ENCODE assay signal across 7 mouse cellular contexts in genomic region chr2:127789138-127789537, GRCm38 (mm10). TPM values are rescaled to one million over a fixed set of nuclear protein-coding genes. Genes with fewer than 3 reads are reported as not detected.
DNase-seq lines count a peak whose midpoint lies in the region; ATAC-seq and TF ChIP-seq lines count a peak whose summit lies in the region.

No protein-coding gene starts in this region.

- no peak overlapping the region for H3ac ChIP-seq in myocyte (ENCODE audit: control insufficient read depth, insufficient read length)

- peak overlapping the region; percentile 64 for H3K4me3 ChIP-seq in lung, postnatal 0 days (ENCODE audit: low read depth, low read length)
- H3K4me3 ChIP-seq in embryonic facial prominence, embryonic 15.5 days (replicated peaks) = peak overlapping the region; percentile 82
- peak overlapping the region; percentile 68 for H3K4me3 ChIP-seq in myocyte

- no peak for ATAC-seq in lung, postnatal 0 days
- ATAC-seq in embryonic facial prominence, embryonic 15.5 days (ENCODE audit: insufficient number of reproducible peaks, low FRiP score, low TSS enrichment, low read depth) = no peak
- peak; percentile 4 for ATAC-seq in inflammation-experienced regulatory T-cells, adult 6 months

- TF ChIP-seq CTCF in lung, postnatal 0 days (IDR thresholded peaks at IDR 0.05) = no peak

- WGBS in lung, postnatal 0 days = 3% methylated on average over 11 of the region's 11 CpGs
- WGBS in embryonic facial prominence, embryonic 15.5 days = 4% methylated on average over 11 of the region's 11 CpGs

- H3K4me1 ChIP-seq in lung, postnatal 0 days (ENCODE audit: insufficient read depth, low read depth, low read length) = 0 out of 2 replicates have a peak, but pooled peaks cover 2% of the 10 kb centered on the region
- H3K4me1 ChIP-seq in embryonic facial prominence, embryonic 15.5 days = peaks cover 21% of the 10 kb centered on the region

- peak; percentile 5 for DNase-seq in lung, postnatal 0 days (ENCODE audit: low spot score)
- no peak for DNase-seq in lung, adult 18-20 months
- no peak for DNase-seq in right cerebral cortex, adult 2 months (ENCODE audit: low spot score in 2 of 2)
- no peak for DNase-seq in Muller cell, postnatal 12 days (ENCODE audit: inconsistent ontology term)

- no peak for TF ChIP-seq POLR2A in myocyte (IDR thresholded peaks at IDR 0.05; ENCODE audit: insufficient read length, low read depth)

- H3K4me2 ChIP-seq in lung, postnatal 0 days (replicated peaks; ENCODE audit: low read depth, low read length) = peak overlapping the region; percentile 66
- H3K4me2 ChIP-seq in embryonic facial prominence, embryonic 15.5 days (replicated peaks) = peak overlapping the region; percentile 56
- H3K4me2 ChIP-seq in myocyte (ENCODE audit: low read depth) = peak overlapping the region; percentile 92

- peaks cover 20% of the 10 kb centered on the region for H3K79me2 ChIP-seq in myocyte (ENCODE audit: control insufficient read depth, insufficient read depth)

- H3K9me3 ChIP-seq in lung, postnatal 0 days (ENCODE audit: low read length) = no peaks in the 10 kb centered on the region
- H3K9me3 ChIP-seq in embryonic facial prominence, embryonic 15.5 days (replicated peaks) = no peaks in the 10 kb centered on the region

- H3K27me3 ChIP-seq in lung, postnatal 0 days (replicated peaks; ENCODE audit: insufficient read depth, low read length) = no peaks in the 10 kb centered on the region
- H3K27me3 ChIP-seq in embryonic facial prominence, embryonic 15.5 days = no peaks in the 10 kb centered on the region
- no peaks in the 10 kb centered on the region for H3K27me3 ChIP-seq in myocyte (ENCODE audit: control insufficient read depth, insufficient read depth, insufficient read length)

- peak overlapping the region; percentile 28; the same call in 1 of the 2 replicates for H3K27ac ChIP-seq in lung, postnatal 0 days (ENCODE audit: low read length)
- H3K27ac ChIP-seq in embryonic facial prominence, embryonic 15.5 days (replicated peaks) = peak overlapping the region; percentile 52; the same call in 1 of the 2 replicates

- H3K36me3 ChIP-seq in lung, postnatal 0 days (ENCODE audit: insufficient read depth, low read length) = no peaks in the 10 kb centered on the region
- H3K36me3 ChIP-seq in embryonic facial prominence, embryonic 15.5 days = no peaks in the 10 kb centered on the region
- no peaks in the 10 kb centered on the region for H3K36me3 ChIP-seq in myocyte (ENCODE audit: control insufficient read depth, insufficient read depth)

- no peak for TF ChIP-seq EP300 in lung, postnatal 0 days (IDR thresholded peaks at IDR 0.05)

- peak overlapping the region; percentile 57 for H3K9ac ChIP-seq in lung, postnatal 0 days (replicated peaks; ENCODE audit: low read depth)
- peak overlapping the region; percentile 57 for H3K9ac ChIP-seq in embryonic facial prominence, embryonic 15.5 days

TF ChIP-seq in myocyte, 11 proteins besides CTCF, POLR2A, EP300 and RAD21:
- TF ChIP-seq POLR2AphosphoS2 (IDR thresholded peaks at IDR 0.05; ENCODE audit: insufficient read length, low read depth) (no peak), MYOD1 (IDR thresholded peaks at IDR 0.05; ENCODE audit: control insufficient read depth in 1 of 3, insufficient read length in 2 of 3, low read depth in 2 of 3) (no peak), SRF (IDR thresholded peaks at IDR 0.05; ENCODE audit: control insufficient read depth, insufficient read length, low read depth) (no peak), TCF3 (IDR thresholded peaks at IDR 0.05; ENCODE audit: insufficient read length, low read depth) (no peak), CEBPB (IDR thresholded peaks at IDR 0.05; ENCODE audit: insufficient read depth, poor library complexity, severe bottlenecking) (no peak), TCF12 (IDR thresholded peaks at IDR 0.05; ENCODE audit: insufficient read depth, poor library complexity, severe bottlenecking) (no peak)

RNA-seq across cellular contexts. Expression of gene Nphp1, which starts 0.4 kb away (rescaled TPM):
- 21.5 and 22.6 TPM in 2 replicates for polyA plus RNA-seq in lung, postnatal 0 days (2015; fragmentation: Nextera tagmentation; extraction: Ambion mirVana)
- polyA plus RNA-seq in embryonic facial prominence, embryonic 15.5 days (2015; fragmentation: Nextera tagmentation; extraction: Ambion mirVana) = 36.4 and 45.6 TPM in 2 replicates
- under 1 TPM in 1 of 3 experiments, not detected in 2; 0.36 TPM for polyA plus RNA-seq in inflammation-experienced regulatory T-cells, adult 6 months (2017; shearing (Covaris generic))
- 17.5 TPM for polyA plus RNA-seq in myocyte (2012; fragmentation: generic; extraction: Trizol)

RNA-seq across cellular contexts. Expression of gene Mtln, which starts 3.1 kb away (rescaled TPM):
- polyA plus RNA-seq in lung, postnatal 0 days (2015; fragmentation: Nextera tagmentation; extraction: Ambion mirVana) = 40.4 and 42.7 TPM in 2 replicates
- 36.0 and 36.9 TPM in 2 replicates for polyA plus RNA-seq in embryonic facial prominence, embryonic 15.5 days (2015; fragmentation: Nextera tagmentation; extraction: Ambion mirVana)
- polyA plus RNA-seq in inflammation-experienced regulatory T-cells, adult 6 months (2017; shearing (Covaris generic)) = 10 to 100 TPM; 18.2 to 38.9 (median 34.5) TPM
- 67.6 TPM for polyA plus RNA-seq in myocyte (2012; fragmentation: generic; extraction: Trizol)

RNA-seq across cellular contexts. Expression of gene Bub1, which starts 42.5 kb away (rescaled TPM):
- polyA plus RNA-seq in lung, postnatal 0 days (2015; fragmentation: Nextera tagmentation; extraction: Ambion mirVana) = 1.4 and 2.6 TPM in 2 replicates
- polyA plus RNA-seq in embryonic facial prominence, embryonic 15.5 days (2015; fragmentation: Nextera tagmentation; extraction: Ambion mirVana) = 32.2 and 32.6 TPM in 2 replicates
- polyA plus RNA-seq in inflammation-experienced regulatory T-cells, adult 6 months (2017; shearing (Covaris generic)) = 10 to 100 TPM in 1 of 3 experiments, 1 to 10 TPM in 2; 1.6 to 16.2 (median 2.3) TPM
- 4.3 TPM for polyA plus RNA-seq in myocyte (2012; fragmentation: generic; extraction: Trizol)

RNA-seq across cellular contexts. Expression of gene Acoxl, which starts 49.5 kb away (rescaled TPM):
- polyA plus RNA-seq in lung, postnatal 0 days (2015; fragmentation: Nextera tagmentation; extraction: Ambion mirVana) = 16.1 and 17.0 TPM in 2 replicates
- 0.15 and 0.47 TPM in 2 replicates for polyA plus RNA-seq in embryonic facial prominence, embryonic 15.5 days (2015; fragmentation: Nextera tagmentation; extraction: Ambion mirVana)
- polyA plus RNA-seq in inflammation-experienced regulatory T-cells, adult 6 months (2017; shearing (Covaris generic)) = under 1 TPM in 1 of 3 experiments, not detected in 2; 0.72 TPM
- 0.01 TPM for polyA plus RNA-seq in myocyte (2012; fragmentation: generic; extraction: Trizol)

RNA-seq across cellular contexts. Expression of gene Mall, which starts 59.4 kb away (rescaled TPM):
- 4.1 and 5.8 TPM in 2 replicates for polyA plus RNA-seq in lung, postnatal 0 days (2015; fragmentation: Nextera tagmentation; extraction: Ambion mirVana)
- 32.3 and 37.3 TPM in 2 replicates for polyA plus RNA-seq in embryonic facial prominence, embryonic 15.5 days (2015; fragmentation: Nextera tagmentation; extraction: Ambion mirVana)
- polyA plus RNA-seq in inflammation-experienced regulatory T-cells, adult 6 months (2017; shearing (Covaris generic)) = not detected
- polyA plus RNA-seq in myocyte (2012; fragmentation: generic; extraction: Trizol) = not detected

Comparison
In these comparisons a context has a peak if more than half of its experiments do, and no peak if none do; other contexts are left out.
1. RNA of gene Nphp1, which starts 0.4 kb away (polyA plus RNA-seq): 36.4 to 45.6 TPM in embryonic facial prominence, embryonic 15.5 days, 21.5 to 22.6 TPM in lung, postnatal 0 days and 17.5 TPM in myocyte (single experiment); 0.36 TPM in inflammation-experienced regulatory T-cells, adult 6 months; every median in the first group is over 10 times any median in the second.
2. Peak in every context shown above with its lines, with median percentiles within 50 percentile points of each other: H3K4me2 ChIP-seq and H3K4me3 ChIP-seq.